Mouse (Mus musculus): ENCODE measurements at regions not wholly inside any gene's neighbourhood (a gene's known extent, or its start where the extent isn't known, plus 50 kb on each side); places are given as distances from the start of the nearest gene placed in this dataset.

DNA sequence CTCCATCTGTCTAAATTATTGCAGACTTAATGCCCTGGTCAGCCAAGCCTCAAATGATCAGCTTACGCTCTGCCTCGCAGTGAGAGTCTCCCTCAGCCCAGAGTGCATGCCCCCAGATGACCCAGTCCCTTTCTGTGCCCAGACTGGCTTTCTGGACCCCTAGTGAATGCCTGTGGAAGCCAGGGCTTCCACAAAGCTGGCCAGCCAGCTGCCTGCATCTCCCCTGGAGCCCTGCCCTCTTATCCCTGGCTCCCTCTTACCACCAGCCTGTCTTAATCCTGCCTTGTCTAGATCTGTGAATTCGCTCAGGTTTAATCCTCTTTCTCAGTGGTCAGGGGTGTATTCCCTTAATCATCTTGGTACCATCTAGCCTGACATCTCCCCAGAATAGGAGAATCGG lies 446.8 kb downstream of the Cd83 start:
- no peak for ATAC-seq (ENCODE audit: poor library complexity, severe bottlenecking)

GRCm38 (mm10) chr13:44231868-44232715 lies 447.5 kb downstream of the Cd83 start:
- no peak for ATAC-seq (ENCODE audit: poor library complexity, severe bottlenecking)

DNA sequence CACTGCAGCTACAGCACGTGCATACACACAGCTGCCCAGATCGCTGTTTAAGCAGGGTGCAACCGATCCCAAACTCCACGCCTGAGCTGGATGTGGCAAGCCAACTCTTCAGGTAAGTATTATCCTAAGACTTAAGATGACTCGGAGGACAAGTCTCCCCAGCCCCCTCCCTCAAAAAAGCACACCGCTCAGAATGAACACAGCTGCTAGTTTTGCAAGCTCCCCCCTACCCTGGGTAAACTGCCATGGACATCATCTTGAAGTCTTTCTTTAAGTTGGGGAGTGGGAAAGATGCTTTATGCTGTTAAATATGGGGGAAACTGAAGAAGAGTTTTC lies 448.1 kb downstream of the Cd83 start:
- no peak for ATAC-seq (ENCODE audit: poor library complexity, severe bottlenecking)

DNA sequence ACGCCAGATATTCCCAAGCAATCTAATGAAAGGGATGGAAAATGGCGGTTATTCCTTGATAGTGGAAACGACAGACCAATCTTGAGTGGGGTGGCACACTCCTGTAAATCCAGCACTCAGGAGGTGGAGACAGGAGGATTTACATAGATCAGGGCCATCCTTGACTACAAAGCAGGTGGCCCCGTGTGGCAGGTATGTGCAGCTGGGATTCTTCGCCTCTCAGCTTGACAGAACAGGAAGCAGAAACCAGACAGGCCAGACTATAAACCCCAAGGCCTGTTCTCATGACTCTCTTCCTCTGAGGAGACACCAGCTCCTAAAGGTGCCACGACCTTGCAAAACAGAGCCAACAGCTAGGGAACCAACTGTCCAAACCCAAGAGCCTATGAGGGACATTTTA lies 449.7 kb downstream of the Cd83 start:
- no peak for ATAC-seq (ENCODE audit: poor library complexity, severe bottlenecking)

- ATAC-seq (ENCODE audit: poor library complexity, severe bottlenecking) = no peak
These were observed 450.7 kb downstream of the Cd83 start for GRCm38 (mm10) chr13:44235236-44235635.

DNA sequence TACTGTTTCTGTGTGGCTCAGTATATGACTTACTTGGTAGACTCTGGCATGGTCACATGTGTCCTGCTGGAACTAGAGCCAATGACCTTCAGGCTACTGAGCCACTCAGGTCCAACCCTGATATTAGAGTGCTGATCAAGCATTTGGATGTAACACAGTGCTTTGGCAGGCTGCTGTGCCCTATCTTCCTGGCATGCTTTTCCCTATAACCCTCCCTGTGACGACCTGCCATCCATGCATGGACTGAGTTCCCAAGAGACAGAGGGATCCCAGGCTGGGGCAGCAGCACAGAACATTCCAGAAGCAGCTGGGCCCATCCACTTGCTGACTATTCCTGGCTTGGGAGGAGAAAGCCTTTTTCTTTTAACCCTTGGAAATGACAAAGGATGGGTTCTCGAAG lies 451.4 kb downstream of the Cd83 start:
- no peak for ATAC-seq (ENCODE audit: poor library complexity, severe bottlenecking)

DNA sequence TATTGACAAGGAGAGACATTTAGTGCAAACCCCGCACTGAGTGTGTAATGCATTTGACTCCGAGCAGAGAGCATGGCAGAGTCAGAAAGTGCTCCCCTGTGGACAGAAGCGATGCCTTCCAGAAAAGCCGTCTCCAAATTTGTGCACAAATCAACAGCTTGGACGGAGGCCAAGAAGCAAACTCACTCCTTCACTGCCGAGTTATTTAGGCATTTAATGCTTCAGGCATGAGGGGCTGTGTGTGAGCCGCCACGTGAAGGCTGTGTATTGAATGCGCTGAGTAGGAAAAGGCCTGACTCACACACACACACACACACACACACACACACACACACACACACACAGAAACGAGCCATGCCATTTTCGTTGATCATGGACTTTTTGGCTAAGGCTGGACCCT lies 453.7 kb downstream of the Cd83 start:
- no peak for ATAC-seq (ENCODE audit: poor library complexity, severe bottlenecking)

- ATAC-seq (ENCODE audit: poor library complexity, severe bottlenecking) = no peak
These were observed 458.6 kb downstream of the Cd83 start for GRCm38 (mm10) chr13:44243211-44243610.

- ATAC-seq (ENCODE audit: poor library complexity, severe bottlenecking) = peak; percentile 38
These were observed 462.2 kb downstream of the Cd83 start for GRCm38 (mm10) chr13:44246714-44247251.

DNA sequence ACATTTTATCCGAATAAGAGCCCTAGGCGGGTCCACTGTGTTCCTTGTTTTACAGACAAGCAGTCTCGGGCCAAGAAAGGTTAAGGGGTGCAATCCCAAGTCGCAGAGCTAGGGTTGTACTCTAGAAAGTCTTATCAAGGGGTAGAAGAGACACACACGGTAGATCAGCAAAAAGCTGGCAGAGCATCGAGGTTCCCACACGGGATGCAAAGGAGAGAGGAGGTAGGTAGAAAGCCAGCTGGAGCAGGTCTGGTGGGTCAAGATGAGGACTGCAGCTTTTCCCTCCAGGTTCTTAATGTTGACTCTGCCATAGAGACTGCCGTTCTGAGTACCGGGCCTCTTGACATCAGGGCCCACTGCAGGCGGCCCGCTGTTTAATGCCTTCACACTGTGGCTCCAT lies 463.3 kb downstream of the Cd83 start:
- ATAC-seq (ENCODE audit: poor library complexity, severe bottlenecking) = no peak

- no peak for ATAC-seq (ENCODE audit: poor library complexity, severe bottlenecking)
These were observed 463.8 kb downstream of the Cd83 start for GRCm38 (mm10) chr13:44248401-44248800.

GRCm38 (mm10) chr13:44249119-44249518 lies 464.5 kb downstream of the Cd83 start:
- ATAC-seq (ENCODE audit: poor library complexity, severe bottlenecking) = no peak

DNA sequence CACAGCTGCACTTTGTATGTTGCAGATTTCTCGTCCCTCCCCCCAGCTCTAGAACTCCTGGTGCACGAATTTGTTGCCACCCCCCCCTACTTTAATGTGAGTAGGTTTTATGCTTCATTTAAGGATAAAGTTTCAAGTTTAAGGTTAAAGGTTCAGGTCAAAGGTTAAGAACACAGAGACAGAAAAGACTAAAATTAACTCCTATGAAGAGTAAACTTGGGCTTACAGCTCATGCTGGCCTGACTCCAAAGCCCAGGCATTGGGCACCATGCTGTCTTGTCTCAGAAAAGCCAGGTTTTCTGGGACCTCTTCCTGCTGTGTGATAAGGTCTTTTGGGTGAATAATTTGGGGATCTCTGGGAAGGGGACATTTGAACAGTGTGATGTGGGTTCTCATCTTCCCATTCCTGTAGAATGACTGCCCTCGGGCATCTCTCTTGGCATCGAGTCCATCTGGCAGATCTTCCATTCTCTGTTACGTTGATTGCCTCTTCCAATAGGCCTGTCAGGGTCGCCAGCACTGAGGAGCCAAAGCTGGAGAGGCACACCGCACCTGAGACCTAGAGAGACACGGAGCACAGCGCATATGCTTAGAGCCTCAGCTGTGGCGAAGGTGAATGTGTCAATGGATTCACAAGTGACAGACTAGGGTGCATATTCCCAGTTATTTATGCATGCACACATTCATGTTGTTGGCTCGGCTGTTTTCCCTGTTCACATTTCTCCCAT lies 466.1 kb downstream of the Cd83 start:
- no peak for ATAC-seq (ENCODE audit: poor library complexity, severe bottlenecking)

- ATAC-seq (ENCODE audit: poor library complexity, severe bottlenecking) = no peak
These were observed 466.9 kb downstream of the Cd83 start for GRCm38 (mm10) chr13:44251503-44251902.

GRCm38 (mm10) chr13:44252496-44252895 lies 467.9 kb downstream of the Cd83 start:
- no peak for ATAC-seq (ENCODE audit: poor library complexity, severe bottlenecking)

- ATAC-seq (ENCODE audit: poor library complexity, severe bottlenecking) = no peak
These were observed 470.9 kb upstream of the Jarid2 start for GRCm38 (mm10) chr13:44258422-44258821.

GRCm38 (mm10) chr13:44260039-44260438 lies 469.2 kb upstream of the Jarid2 start:
- no peak for ATAC-seq (ENCODE audit: poor library complexity, severe bottlenecking)

GRCm38 (mm10) chr13:44260637-44261333 lies 468.5 kb upstream of the Jarid2 start:
- ATAC-seq (ENCODE audit: poor library complexity, severe bottlenecking) = no peak

GRCm38 (mm10) chr13:44272746-44273524 lies 456.3 kb upstream of the Jarid2 start:
- ATAC-seq (ENCODE audit: poor library complexity, severe bottlenecking) = no peak

DNA sequence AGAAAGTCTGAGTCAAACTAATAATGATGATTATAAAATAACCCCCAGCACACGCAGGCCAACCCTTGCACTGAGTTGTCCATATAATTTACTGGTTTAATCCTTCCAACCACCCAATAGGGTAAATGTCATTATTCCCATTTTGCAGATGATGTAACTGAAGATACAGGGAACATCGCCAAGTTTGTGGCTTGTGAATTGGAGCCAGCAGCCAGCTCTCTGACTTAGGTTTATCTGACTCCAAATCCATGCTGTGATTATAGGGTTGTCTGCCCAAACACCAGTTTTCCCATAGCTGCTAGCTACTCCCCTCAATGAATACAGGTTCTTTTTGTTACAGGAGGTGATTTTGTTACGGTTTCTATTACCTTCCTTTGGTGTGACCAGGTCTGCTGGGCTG lies 451.3 kb upstream of the Jarid2 start:
- ATAC-seq (ENCODE audit: poor library complexity, severe bottlenecking) = no peak

DNA sequence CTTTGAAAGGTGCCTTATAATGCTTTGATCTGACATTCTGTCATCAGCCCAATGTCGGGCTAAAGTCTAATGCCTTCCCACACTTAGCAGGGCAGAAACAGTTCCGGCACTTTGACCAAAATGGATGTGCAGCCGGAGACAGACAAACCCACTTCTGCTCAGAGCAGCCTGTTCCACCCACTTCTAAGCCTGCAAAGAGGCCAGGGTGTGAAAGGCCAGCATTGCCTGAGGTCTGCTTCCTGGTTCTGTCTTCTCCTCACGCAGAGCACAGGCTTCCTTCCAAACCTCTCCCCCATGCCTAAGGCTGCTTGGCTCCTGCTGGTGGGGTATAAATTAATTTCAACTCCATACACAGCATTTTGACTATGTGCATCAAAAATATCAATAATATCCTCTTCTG lies 450.2 kb upstream of the Jarid2 start:
- no peak for ATAC-seq (ENCODE audit: poor library complexity, severe bottlenecking)
